Mouse (Mus musculus): Measurements from ENCODE around the gene Ephx1. TPM values are rescaled to one million over a fixed set of nuclear protein-coding genes. Genes with fewer than 3 reads are reported as not detected.

Ephx1 gene
- 3.3 and 4.4 TPM in 2 replicates for polyA plus RNA-seq (2015; fragmentation: Nextera tagmentation; extraction: Ambion mirVana)

DNA sequence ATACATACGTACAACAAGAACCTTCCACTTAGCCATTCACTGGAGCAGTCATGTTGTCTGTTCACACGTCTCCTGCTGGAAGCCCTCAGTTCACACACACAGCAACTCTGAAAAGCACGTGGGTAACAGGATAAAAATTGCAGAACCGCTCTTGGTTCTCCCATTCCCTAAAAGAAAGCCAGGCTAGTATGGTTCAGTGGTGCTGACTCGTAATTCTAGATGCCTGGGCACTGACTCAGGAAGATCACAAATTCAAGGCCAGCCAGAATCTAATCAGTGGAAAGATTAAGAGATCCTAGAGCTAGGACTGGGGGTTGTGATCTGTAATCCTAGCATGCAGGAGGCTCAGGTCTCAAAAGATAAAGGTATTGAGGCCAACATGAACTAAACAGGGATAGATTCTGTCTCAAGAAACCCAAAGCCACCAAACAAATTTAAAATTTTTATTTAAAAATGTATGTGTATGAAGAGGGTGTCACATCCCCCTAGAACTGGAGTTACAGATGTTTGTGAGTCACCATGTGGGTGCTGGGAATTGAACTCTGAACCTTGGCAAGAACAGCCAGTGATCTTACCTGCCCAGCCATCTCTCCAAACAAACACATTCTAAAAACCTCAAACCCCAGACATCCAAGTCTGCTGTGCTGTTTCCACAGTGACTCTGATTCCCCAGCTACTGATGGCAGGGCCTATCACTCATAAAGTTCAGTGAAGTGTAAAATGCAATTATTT is at the start of gene Ephx1:
Gene Ephx1, minus strand, starts transcription at position 149 of the 732 bp plus-strand sequence.
- Histone ChIP-seq H3K36me3 (ENCODE audit: control insufficient read depth, insufficient read depth, low read length) (no peaks in the 10 kb centered on the region), H3K9me3 (ENCODE audit: control insufficient read depth, low read length) (no peaks in the 10 kb centered on the region), H3K9ac (ENCODE audit: low read depth, low read length) (no peak within 1 kb of the TSS), H3K27me3 (replicated peaks; ENCODE audit: control insufficient read depth, insufficient read depth, low read length) (no peaks in the 10 kb centered on the region), H3K27ac (ENCODE audit: low read length) (no peak within 1 kb of the TSS), H3K4me3 (ENCODE audit: low read length) (no peak within 1 kb of the TSS), H3K4me1 (ENCODE audit: control insufficient read depth, insufficient read depth, low read length) (peaks cover 13% of the 10 kb centered on the region), H3K4me2 (ENCODE audit: low read depth, low read length) (no peak within 1 kb of the TSS)
- no peak for ATAC-seq
- WGBS, result 45% methylated on average over 5 of the region's 5 CpGs

DNA sequence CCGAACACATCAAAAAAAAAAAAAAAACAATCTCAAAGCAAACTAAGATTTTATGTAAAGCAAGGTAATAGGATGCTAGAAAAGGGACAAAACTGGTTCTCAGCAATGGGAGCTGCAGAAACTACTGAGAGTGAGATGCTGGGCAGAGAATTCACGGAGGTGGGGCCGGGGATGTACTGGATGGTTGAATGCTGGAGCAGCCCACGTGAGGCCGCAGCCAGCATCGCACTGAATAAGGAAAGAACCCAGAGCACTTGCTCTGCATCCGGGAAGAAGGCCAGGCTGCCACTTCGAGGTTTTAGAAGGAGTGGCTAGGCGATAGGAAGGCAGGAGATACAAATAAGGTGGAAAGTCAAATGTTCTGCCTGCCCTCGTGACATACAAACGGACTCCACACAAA is 49.0 kb upstream of the Ephx1 start:
- Histone ChIP-seq H3K27me3 (replicated peaks; ENCODE audit: control insufficient read depth, insufficient read depth, low read length) (no peaks in the 10 kb centered on the region), H3K4me1 (ENCODE audit: control insufficient read depth, insufficient read depth, low read length) (no peaks in the 10 kb centered on the region), H3K4me2 (ENCODE audit: low read depth, low read length) (no peak overlapping the region), H3K27ac (ENCODE audit: low read length) (no peak overlapping the region), H3K4me3 (ENCODE audit: low read length) (no peak overlapping the region), H3K36me3 (ENCODE audit: control insufficient read depth, insufficient read depth, low read length) (no peaks in the 10 kb centered on the region), H3K9ac (ENCODE audit: low read depth, low read length) (no peak overlapping the region), H3K9me3 (ENCODE audit: control insufficient read depth, low read length) (no peaks in the 10 kb centered on the region)
- 60% methylated on average over 11 of the region's 11 CpGs for WGBS
- ATAC-seq, result no peak

DNA sequence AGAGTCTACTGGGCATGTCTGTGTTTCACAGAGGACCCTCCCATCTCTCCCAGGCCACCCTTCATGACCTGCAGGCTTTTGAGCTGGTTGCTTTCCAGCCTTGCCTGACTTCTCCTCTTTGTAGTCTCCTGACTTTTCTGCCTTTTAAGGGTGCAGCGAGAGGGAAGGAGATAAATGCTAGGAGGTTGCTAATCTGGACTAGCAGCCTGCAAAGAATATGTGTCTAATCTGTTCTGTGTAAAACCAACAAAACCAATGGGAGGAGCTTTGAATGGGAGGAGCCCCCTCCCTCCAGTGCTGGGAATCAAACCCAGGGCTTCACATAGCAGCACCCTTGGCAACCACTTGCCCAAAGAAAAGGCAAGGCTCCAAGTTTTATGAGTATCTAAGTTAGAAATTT is 47.6 kb upstream of the Ephx1 start:
- no peaks in the 10 kb centered on the region for H3K27me3 ChIP-seq (replicated peaks; ENCODE audit: control insufficient read depth, insufficient read depth, low read length)
- H3K9ac ChIP-seq (ENCODE audit: low read depth, low read length), result no peak overlapping the region
- H3K27ac ChIP-seq (ENCODE audit: low read length), result no peak overlapping the region
- no peaks in the 10 kb centered on the region for H3K9me3 ChIP-seq (ENCODE audit: control insufficient read depth, low read length)
- no peak overlapping the region for H3K4me3 ChIP-seq (ENCODE audit: low read length)
- H3K4me2 ChIP-seq (ENCODE audit: low read depth, low read length), result no peak overlapping the region
- no peaks in the 10 kb centered on the region for H3K4me1 ChIP-seq (ENCODE audit: control insufficient read depth, insufficient read depth, low read length)
- no peaks in the 10 kb centered on the region for H3K36me3 ChIP-seq (ENCODE audit: control insufficient read depth, insufficient read depth, low read length)
- 70% methylated on average over 1 of the region's 1 CpGs for WGBS
- ATAC-seq, result no peak

DNA sequence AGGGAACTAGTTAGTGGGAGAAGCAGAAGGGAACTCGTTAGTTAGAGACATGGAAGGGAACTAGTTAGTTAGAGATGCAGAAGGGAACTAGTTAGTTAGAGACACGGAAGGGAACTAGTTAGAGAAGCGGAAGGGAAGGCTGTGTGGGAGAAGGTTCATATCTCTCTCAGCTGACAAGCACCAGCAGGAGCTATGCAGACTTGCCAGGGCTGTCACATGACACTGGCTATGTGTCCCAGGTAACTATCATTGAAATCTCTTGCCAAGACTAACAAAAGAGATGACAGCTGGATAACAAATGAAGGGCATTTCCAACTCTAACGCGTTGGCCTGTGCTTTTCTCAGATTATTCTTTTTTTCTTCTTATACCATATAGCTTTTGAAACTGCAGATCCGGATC is 43.9 kb upstream of the Ephx1 start:
- Histone ChIP-seq H3K36me3 (ENCODE audit: control insufficient read depth, insufficient read depth, low read length) (no peaks in the 10 kb centered on the region), H3K9ac (ENCODE audit: low read depth, low read length) (no peak overlapping the region), H3K4me3 (ENCODE audit: low read length) (no peak overlapping the region), H3K9me3 (ENCODE audit: control insufficient read depth, low read length) (no peaks in the 10 kb centered on the region), H3K27ac (ENCODE audit: low read length) (no peak overlapping the region), H3K4me1 (ENCODE audit: control insufficient read depth, insufficient read depth, low read length) (no peaks in the 10 kb centered on the region), H3K27me3 (replicated peaks; ENCODE audit: control insufficient read depth, insufficient read depth, low read length) (no peaks in the 10 kb centered on the region), H3K4me2 (ENCODE audit: low read depth, low read length) (no peak overlapping the region)
- WGBS, result 74% methylated on average over 6 of the region's 6 CpGs
- no peak for ATAC-seq

DNA sequence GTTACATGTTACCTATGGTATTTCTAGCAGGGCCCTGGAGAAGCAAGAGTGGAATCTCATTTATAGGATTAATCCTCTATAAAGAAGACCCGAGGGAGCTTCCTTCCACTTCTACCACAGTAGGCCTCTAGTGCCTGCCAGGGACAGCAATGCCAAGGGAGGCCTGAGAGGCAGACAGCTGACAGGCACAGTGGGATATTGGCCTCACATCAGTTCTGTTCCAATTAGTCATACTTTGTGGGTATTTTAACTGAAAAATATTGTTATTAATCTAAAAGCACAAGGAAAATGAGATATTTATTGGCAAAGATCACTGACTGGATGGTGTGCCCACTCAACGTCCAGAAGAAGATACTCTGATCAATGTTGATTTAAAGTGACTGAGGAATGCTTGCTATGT is 43.3 kb upstream of the Ephx1 start:
- ATAC-seq, result no peak
- Histone ChIP-seq H3K27ac (ENCODE audit: low read length) (no peak overlapping the region), H3K4me3 (ENCODE audit: low read length) (no peak overlapping the region), H3K9ac (ENCODE audit: low read depth, low read length) (no peak overlapping the region), H3K9me3 (ENCODE audit: control insufficient read depth, low read length) (no peaks in the 10 kb centered on the region), H3K27me3 (replicated peaks; ENCODE audit: control insufficient read depth, insufficient read depth, low read length) (no peaks in the 10 kb centered on the region), H3K4me2 (ENCODE audit: low read depth, low read length) (no peak overlapping the region), H3K4me1 (ENCODE audit: control insufficient read depth, insufficient read depth, low read length) (no peaks in the 10 kb centered on the region), H3K36me3 (ENCODE audit: control insufficient read depth, insufficient read depth, low read length) (no peaks in the 10 kb centered on the region)
- 57% methylated on average over 2 of the region's 2 CpGs for WGBS

DNA sequence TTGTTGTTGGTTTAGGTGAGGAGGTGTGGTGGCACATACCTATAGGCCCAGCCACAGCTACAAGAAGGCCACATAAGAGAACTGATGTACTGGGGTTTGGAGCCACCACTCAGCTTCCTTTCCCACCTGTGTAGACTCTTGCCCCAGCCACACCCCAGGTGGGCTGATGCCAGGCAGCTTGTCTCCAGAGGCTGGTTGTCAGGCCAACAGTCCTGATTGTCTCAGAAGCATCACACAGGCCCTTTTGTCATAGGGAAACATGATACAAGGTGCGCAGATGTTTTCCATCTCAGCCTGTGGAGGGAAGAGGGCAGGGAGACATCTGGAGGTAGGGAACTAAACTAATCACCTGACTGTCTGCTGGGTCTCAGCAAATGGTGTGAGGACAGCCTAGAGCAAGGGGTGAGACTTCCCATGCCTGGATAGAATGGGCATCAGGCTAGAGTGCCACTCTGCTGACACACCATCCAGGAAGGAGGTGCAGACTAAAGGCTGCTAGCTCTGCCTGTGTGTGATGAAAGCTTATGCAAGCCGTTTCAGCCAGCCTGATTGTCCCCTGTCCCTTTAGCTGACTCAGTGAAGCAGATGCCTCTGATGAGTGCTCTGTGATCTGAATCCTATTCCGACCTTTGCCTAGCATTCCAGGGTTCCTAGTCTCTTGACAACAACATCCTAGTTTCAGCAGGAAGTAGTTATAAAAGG is 41.2 kb upstream of the Ephx1 start:
- Histone ChIP-seq H3K4me3 (ENCODE audit: low read length) (no peak overlapping the region), H3K27ac (ENCODE audit: low read length) (no peak overlapping the region), H3K9ac (ENCODE audit: low read depth, low read length) (no peak overlapping the region), H3K9me3 (ENCODE audit: control insufficient read depth, low read length) (no peaks in the 10 kb centered on the region), H3K4me2 (ENCODE audit: low read depth, low read length) (no peak overlapping the region), H3K27me3 (replicated peaks; ENCODE audit: control insufficient read depth, insufficient read depth, low read length) (no peaks in the 10 kb centered on the region), H3K4me1 (ENCODE audit: control insufficient read depth, insufficient read depth, low read length) (no peaks in the 10 kb centered on the region), H3K36me3 (ENCODE audit: control insufficient read depth, insufficient read depth, low read length) (no peaks in the 10 kb centered on the region)
- WGBS, result 67% methylated on average over 3 of the region's 3 CpGs
- no peak for ATAC-seq

DNA sequence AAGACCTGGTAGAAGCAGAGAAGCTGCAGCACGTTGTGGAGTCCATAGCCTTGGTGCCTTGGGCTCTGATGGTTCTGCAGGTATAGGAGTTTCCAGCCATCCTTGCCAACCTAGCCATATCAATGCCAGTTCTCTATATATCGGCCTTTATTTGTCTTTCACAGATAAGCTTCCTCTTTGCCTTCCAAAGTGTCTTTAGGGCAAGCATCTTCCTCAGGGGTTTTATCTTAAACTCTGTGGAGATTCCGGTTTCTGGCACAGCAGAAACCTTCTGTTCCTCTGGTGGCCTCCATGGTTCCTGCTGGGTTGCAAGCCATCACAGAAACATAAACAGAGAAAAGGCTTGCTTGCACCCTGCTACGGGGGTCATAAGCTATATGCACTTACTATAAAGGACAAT is 32.2 kb upstream of the Ephx1 start:
- 72% methylated on average over 4 of the region's 4 CpGs for WGBS
- H3K36me3 ChIP-seq (ENCODE audit: control insufficient read depth, insufficient read depth, low read length), result no peaks in the 10 kb centered on the region
- H3K9ac ChIP-seq (ENCODE audit: low read depth, low read length), result no peak overlapping the region
- no peak overlapping the region for H3K4me2 ChIP-seq (ENCODE audit: low read depth, low read length)
- no peak for ATAC-seq
- no peaks in the 10 kb centered on the region for H3K9me3 ChIP-seq (ENCODE audit: control insufficient read depth, low read length)
- no peak overlapping the region for H3K4me3 ChIP-seq (ENCODE audit: low read length)
- no peaks in the 10 kb centered on the region for H3K4me1 ChIP-seq (ENCODE audit: control insufficient read depth, insufficient read depth, low read length)
- no peak overlapping the region for H3K27ac ChIP-seq (ENCODE audit: low read length)
- H3K27me3 ChIP-seq (replicated peaks; ENCODE audit: control insufficient read depth, insufficient read depth, low read length), result no peaks in the 10 kb centered on the region

DNA sequence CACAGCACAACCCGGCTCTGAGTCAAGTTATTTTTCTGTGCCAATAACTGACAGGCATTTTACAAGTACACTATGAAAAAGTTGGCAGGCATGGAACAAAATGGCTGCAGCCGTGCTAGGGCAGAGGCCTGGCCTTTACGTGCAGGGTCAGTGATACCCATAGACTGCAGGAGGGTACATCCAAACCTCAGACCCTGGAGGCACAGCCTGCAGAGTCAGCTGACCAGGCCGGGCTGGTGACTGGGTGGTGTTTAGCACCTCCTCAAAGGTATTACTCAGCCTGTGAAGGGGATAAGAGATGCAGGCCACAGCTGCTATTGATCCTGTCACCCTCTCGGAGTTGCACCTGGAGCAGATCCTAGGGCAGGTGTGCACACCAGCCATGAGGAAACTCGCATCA is 30.2 kb upstream of the Ephx1 start, which contains the start of gene 9130409I23Rik:
Gene 9130409I23Rik, plus strand, starts transcription at position 301 of the 400 bp plus-strand sequence.
- Histone ChIP-seq H3K9ac (ENCODE audit: low read depth, low read length) (no peak within 1 kb of the TSS), H3K27me3 (replicated peaks; ENCODE audit: control insufficient read depth, insufficient read depth, low read length) (no peaks in the 10 kb centered on the region), H3K9me3 (ENCODE audit: control insufficient read depth, low read length) (no peaks in the 10 kb centered on the region), H3K36me3 (ENCODE audit: control insufficient read depth, insufficient read depth, low read length) (no peaks in the 10 kb centered on the region), H3K4me2 (ENCODE audit: low read depth, low read length) (no peak within 1 kb of the TSS), H3K4me1 (ENCODE audit: control insufficient read depth, insufficient read depth, low read length) (no peaks in the 10 kb centered on the region), H3K27ac (ENCODE audit: low read length) (no peak within 1 kb of the TSS), H3K4me3 (ENCODE audit: low read length) (no peak within 1 kb of the TSS)
- no peak for ATAC-seq
- WGBS, result 80% methylated on average over 6 of the region's 6 CpGs

DNA sequence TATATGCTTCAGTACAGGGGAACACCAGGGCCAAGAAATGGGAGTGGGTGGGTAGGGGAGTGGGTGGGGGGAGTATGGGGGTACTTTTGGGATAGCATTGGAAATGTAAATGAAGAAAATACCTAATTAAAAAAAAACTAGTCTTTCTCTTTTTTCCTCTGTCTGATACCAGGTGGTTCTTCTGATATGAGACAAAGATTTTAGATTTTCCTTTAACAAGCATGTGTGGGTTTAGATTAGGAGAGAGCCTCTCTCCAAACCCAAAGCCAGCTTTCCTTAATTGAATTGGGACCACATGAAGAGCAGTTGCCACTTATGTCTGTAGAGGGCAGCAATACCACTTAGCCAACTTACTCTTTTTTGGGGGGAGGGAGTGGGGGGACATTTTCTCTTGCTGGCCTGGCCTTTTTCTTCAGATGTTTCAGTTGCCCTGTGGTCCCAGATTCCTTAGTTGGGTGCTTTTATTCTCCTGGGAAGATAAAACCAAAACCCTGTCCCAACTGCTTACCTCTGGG is 28.7 kb upstream of the Ephx1 start:
- ATAC-seq, result no peak
- no peak overlapping the region for H3K9ac ChIP-seq (ENCODE audit: low read depth, low read length)
- no peaks in the 10 kb centered on the region for H3K9me3 ChIP-seq (ENCODE audit: control insufficient read depth, low read length)
- H3K4me3 ChIP-seq (ENCODE audit: low read length), result no peak overlapping the region
- no peaks in the 10 kb centered on the region for H3K36me3 ChIP-seq (ENCODE audit: control insufficient read depth, insufficient read depth, low read length)
- no peak overlapping the region for H3K27ac ChIP-seq (ENCODE audit: low read length)
- no peak overlapping the region for H3K4me2 ChIP-seq (ENCODE audit: low read depth, low read length)
- H3K4me1 ChIP-seq (ENCODE audit: control insufficient read depth, insufficient read depth, low read length), result no peaks in the 10 kb centered on the region
- no peaks in the 10 kb centered on the region for H3K27me3 ChIP-seq (replicated peaks; ENCODE audit: control insufficient read depth, insufficient read depth, low read length)
